Mouse (Mus musculus): Measurements from ENCODE around the gene Dcaf15. TPM values are rescaled to one million over a fixed set of nuclear protein-coding genes. Genes with fewer than 3 reads are reported as not detected.

Gene Dcaf15
- polyA plus RNA-seq, 1 experiment from 2014 or later, result 5.1 TPM

GRCm38 (mm10) chr8:84060245-84060644 is 44.3 kb downstream of the Dcaf15 start:
- Histone ChIP-seq H3K27ac (ENCODE audit: low read length) (no peak overlapping the region), H3K9me3 (ENCODE audit: low read length) (no peaks in the 10 kb centered on the region), H3K9ac (replicated peaks; ENCODE audit: low read depth) (no peak overlapping the region), H3K27me3 (replicated peaks; ENCODE audit: insufficient read depth, low read length) (no peaks in the 10 kb centered on the region), H3K4me1 (ENCODE audit: insufficient read depth, low read depth, low read length) (no peaks in the 10 kb centered on the region), H3K4me3 (ENCODE audit: low read depth, low read length) (no peak overlapping the region), H3K4me2 (replicated peaks; ENCODE audit: low read depth, low read length) (no peak overlapping the region), H3K36me3 (ENCODE audit: insufficient read depth, low read length) (no peaks in the 10 kb centered on the region)
- WGBS, result 72% methylated on average over 2 of the region's 2 CpGs
- ATAC-seq (no peak), DNase-seq (ENCODE audit: low spot score) (no peak)
- TF ChIP-seq CTCF (IDR thresholded peaks at IDR 0.05), result no peak
- no peak for TF ChIP-seq EP300 (IDR thresholded peaks at IDR 0.05)

GRCm38 (mm10) chr8:84059226-84059625 is 45.3 kb downstream of the Dcaf15 start:
- no peak overlapping the region for H3K9ac ChIP-seq (replicated peaks; ENCODE audit: low read depth)
- no peaks in the 10 kb centered on the region for H3K36me3 ChIP-seq (ENCODE audit: insufficient read depth, low read length)
- DNase-seq (ENCODE audit: low spot score) (no peak), ATAC-seq (no peak)
- no peak overlapping the region for H3K4me3 ChIP-seq (ENCODE audit: low read depth, low read length)
- TF ChIP-seq EP300 (IDR thresholded peaks at IDR 0.05) (no peak), CTCF (IDR thresholded peaks at IDR 0.05) (0 out of 2 replicates have a peak, but pooled peaks have one; percentile 6)
- no peaks in the 10 kb centered on the region for H3K9me3 ChIP-seq (ENCODE audit: low read length)
- H3K27me3 ChIP-seq (replicated peaks; ENCODE audit: insufficient read depth, low read length), result no peaks in the 10 kb centered on the region
- WGBS, result 86% methylated on average over 2 of the region's 2 CpGs
- H3K4me1 ChIP-seq (ENCODE audit: insufficient read depth, low read depth, low read length), result no peaks in the 10 kb centered on the region
- H3K27ac ChIP-seq (ENCODE audit: low read length), result no peak overlapping the region
- no peak overlapping the region for H3K4me2 ChIP-seq (replicated peaks; ENCODE audit: low read depth, low read length)

GRCm38 (mm10) chr8:84057827-84058226 is 46.7 kb downstream of the Dcaf15 start:
- Histone ChIP-seq H3K9me3 (ENCODE audit: low read length) (no peaks in the 10 kb centered on the region), H3K4me3 (ENCODE audit: low read depth, low read length) (no peak overlapping the region), H3K27me3 (replicated peaks; ENCODE audit: insufficient read depth, low read length) (no peaks in the 10 kb centered on the region), H3K4me1 (ENCODE audit: insufficient read depth, low read depth, low read length) (no peaks in the 10 kb centered on the region), H3K4me2 (replicated peaks; ENCODE audit: low read depth, low read length) (no peak overlapping the region), H3K27ac (ENCODE audit: low read length) (no peak overlapping the region), H3K9ac (replicated peaks; ENCODE audit: low read depth) (no peak overlapping the region), H3K36me3 (ENCODE audit: insufficient read depth, low read length) (no peaks in the 10 kb centered on the region)
- 93% methylated on average over 1 of the region's 1 CpGs for WGBS
- no peak for TF ChIP-seq CTCF (IDR thresholded peaks at IDR 0.05)
- TF ChIP-seq EP300 (IDR thresholded peaks at IDR 0.05), result no peak
- no peak for ATAC-seq
- no peak for DNase-seq (ENCODE audit: low spot score)

- WGBS, result 87% methylated on average over 5 of the region's 5 CpGs
- Histone ChIP-seq H3K4me1 (ENCODE audit: insufficient read depth, low read depth, low read length) (no peaks in the 10 kb centered on the region), H3K27me3 (replicated peaks; ENCODE audit: insufficient read depth, low read length) (no peaks in the 10 kb centered on the region), H3K4me2 (replicated peaks; ENCODE audit: low read depth, low read length) (no peak overlapping the region), H3K27ac (ENCODE audit: low read length) (no peak overlapping the region), H3K9me3 (ENCODE audit: low read length) (no peaks in the 10 kb centered on the region), H3K4me3 (ENCODE audit: low read depth, low read length) (no peak overlapping the region), H3K9ac (replicated peaks; ENCODE audit: low read depth) (no peak overlapping the region), H3K36me3 (ENCODE audit: insufficient read depth, low read length) (no peaks in the 10 kb centered on the region)
- ATAC-seq (no peak), DNase-seq (ENCODE audit: low spot score) (no peak)
- no peak for TF ChIP-seq CTCF (IDR thresholded peaks at IDR 0.05)
- no peak for TF ChIP-seq EP300 (IDR thresholded peaks at IDR 0.05)
Observed at GRCm38 (mm10) chr8:84053229-84053628, 51.3 kb downstream of the Dcaf15 start.

- DNase-seq (ENCODE audit: low spot score) (peak; percentile 38), ATAC-seq (peak; percentile 68)
- Histone ChIP-seq H3K36me3 (ENCODE audit: insufficient read depth, low read length) (no peaks in the 10 kb centered on the region), H3K27me3 (replicated peaks; ENCODE audit: insufficient read depth, low read length) (no peaks in the 10 kb centered on the region), H3K27ac (ENCODE audit: low read length) (no peak overlapping the region), H3K4me2 (replicated peaks; ENCODE audit: low read depth, low read length) (no peak overlapping the region), H3K4me3 (ENCODE audit: low read depth, low read length) (no peak overlapping the region), H3K9me3 (ENCODE audit: low read length) (no peaks in the 10 kb centered on the region), H3K9ac (replicated peaks; ENCODE audit: low read depth) (no peak overlapping the region), H3K4me1 (ENCODE audit: insufficient read depth, low read depth, low read length) (no peaks in the 10 kb centered on the region)
- WGBS, result 19% methylated on average over 3 of the region's 3 CpGs
- no peak for TF ChIP-seq EP300 (IDR thresholded peaks at IDR 0.05)
- TF ChIP-seq CTCF (IDR thresholded peaks at IDR 0.05), result no peak
Observed at GRCm38 (mm10) chr8:84052746-84053145, 51.8 kb downstream of the Dcaf15 start.

- no peak for DNase-seq (ENCODE audit: low spot score)
- Histone ChIP-seq H3K9ac (replicated peaks; ENCODE audit: low read depth) (no peak overlapping the region), H3K36me3 (ENCODE audit: insufficient read depth, low read length) (no peaks in the 10 kb centered on the region), H3K4me1 (ENCODE audit: insufficient read depth, low read depth, low read length) (no peaks in the 10 kb centered on the region), H3K9me3 (ENCODE audit: low read length) (no peaks in the 10 kb centered on the region), H3K4me2 (replicated peaks; ENCODE audit: low read depth, low read length) (no peak overlapping the region), H3K27me3 (replicated peaks; ENCODE audit: insufficient read depth, low read length) (peaks cover 23% of the 10 kb centered on the region), H3K4me3 (ENCODE audit: low read depth, low read length) (no peak overlapping the region), H3K27ac (ENCODE audit: low read length) (no peak overlapping the region)
- 51% methylated on average over 5 of the region's 5 CpGs for WGBS
- TF ChIP-seq EP300 (IDR thresholded peaks at IDR 0.05) (no peak), CTCF (IDR thresholded peaks at IDR 0.05) (no peak)
- no peak for ATAC-seq
Observed at GRCm38 (mm10) chr8:84048171-84048570, 56.4 kb downstream of the Dcaf15 start.

MicroRNAs within 50 kb of the gene (microRNA counts, 519-probe panel; counts per million panel counts)
- microRNA mmu-miR-709, result not detected

Small RNA genes lying within 50 kb of the gene (microRNA-seq; reads per million reads assigned to microRNA genes)
- gene Mir709, result not detected

Other genes starting within 250 kb of the Dcaf15 start
- gene Adgrl1, start 204.7 kb downstream of the Dcaf15 start, polyA plus RNA-seq (2015; fragmentation: Nextera tagmentation; extraction: Ambion mirVana), result 11.4 and 14.3 TPM in 2 replicates
- 0.12 and 0.36 TPM in 2 replicates for gene Gm10644, start 149.6 kb downstream of the Dcaf15 start, polyA plus RNA-seq (2015; fragmentation: Nextera tagmentation; extraction: Ambion mirVana)
- gene Asf1b, start 149.3 kb downstream of the Dcaf15 start, polyA plus RNA-seq (2015; fragmentation: Nextera tagmentation; extraction: Ambion mirVana), result 7.1 and 8.0 TPM in 2 replicates
- gene Prkaca, start 131.8 kb downstream of the Dcaf15 start, polyA plus RNA-seq (2015; fragmentation: Nextera tagmentation; extraction: Ambion mirVana), result 93.8 and 94.9 TPM in 2 replicates
- 5.3 and 5.6 TPM in 2 replicates for gene Samd1, start 107.1 kb downstream of the Dcaf15 start, polyA plus RNA-seq (2015; fragmentation: Nextera tagmentation; extraction: Ambion mirVana)
- gene 1700067K01Rik, start 103.3 kb downstream of the Dcaf15 start, polyA plus RNA-seq (2015; fragmentation: Nextera tagmentation; extraction: Ambion mirVana), result 0.63 and 1.0 TPM in 2 replicates
- gene 2210011C24Rik, start 92.6 kb downstream of the Dcaf15 start, polyA plus RNA-seq (2015; fragmentation: Nextera tagmentation; extraction: Ambion mirVana), result 51.0 and 70.4 TPM in 2 replicates
- gene Palm3, start 83.3 kb downstream of the Dcaf15 start, polyA plus RNA-seq (2015; fragmentation: Nextera tagmentation; extraction: Ambion mirVana), result 1.1 and 1.6 TPM in 2 replicates
- 0.56 and 0.93 TPM in 2 replicates for gene Il27ra, start 62.2 kb downstream of the Dcaf15 start, polyA plus RNA-seq (2015; fragmentation: Nextera tagmentation; extraction: Ambion mirVana)
- gene Rln3, start 59.8 kb downstream of the Dcaf15 start, polyA plus RNA-seq (2015; fragmentation: Nextera tagmentation; extraction: Ambion mirVana), result 0.26 TPM in 1 of 2 replicates, not detected in the other
- gene Gm10643, start 39.6 kb downstream of the Dcaf15 start, polyA plus RNA-seq (2015; fragmentation: Nextera tagmentation; extraction: Ambion mirVana), result 1.2 and 1.3 TPM in 2 replicates
- 4.5 and 5.2 TPM in 2 replicates for gene Rfx1, start 37.9 kb downstream of the Dcaf15 start, polyA plus RNA-seq (2015; fragmentation: Nextera tagmentation; extraction: Ambion mirVana)
- gene Podnl1, start 21.2 kb upstream of the Dcaf15 start, polyA plus RNA-seq (2015; fragmentation: Nextera tagmentation; extraction: Ambion mirVana), result 0.17 and 0.19 TPM in 2 replicates
- gene Cc2d1a, start 43.2 kb upstream of the Dcaf15 start, polyA plus RNA-seq (2015; fragmentation: Nextera tagmentation; extraction: Ambion mirVana), result 15.6 and 16.3 TPM in 2 replicates
- 0.80 and 1.0 TPM in 2 replicates for gene 4930432K21Rik, start 43.3 kb upstream of the Dcaf15 start, polyA plus RNA-seq (2015; fragmentation: Nextera tagmentation; extraction: Ambion mirVana)
- 1.9 and 3.2 TPM in 2 replicates for gene Nanos3, start 80.4 kb upstream of the Dcaf15 start, polyA plus RNA-seq (2015; fragmentation: Nextera tagmentation; extraction: Ambion mirVana)
- 7.8 and 8.4 TPM in 2 replicates for gene Zswim4, start 132.3 kb upstream of the Dcaf15 start, polyA plus RNA-seq (2015; fragmentation: Nextera tagmentation; extraction: Ambion mirVana)
- 302 and 339 TPM in 2 replicates for gene D8Ertd738e, start 145.0 kb upstream of the Dcaf15 start, polyA plus RNA-seq (2015; fragmentation: Nextera tagmentation; extraction: Ambion mirVana)
- 47.4 and 56.8 TPM in 2 replicates for gene Mri1, start 152.6 kb upstream of the Dcaf15 start, polyA plus RNA-seq (2015; fragmentation: Nextera tagmentation; extraction: Ambion mirVana)
- 14.7 and 17.4 TPM in 2 replicates for gene Ccdc130, start 165.6 kb upstream of the Dcaf15 start, polyA plus RNA-seq (2015; fragmentation: Nextera tagmentation; extraction: Ambion mirVana)